Mouse (Mus musculus) cerebellum, postnatal 10 days (tissue): ENCODE measurements around the gene Tnfrsf18.
A peak's percentile ranks its signal among the peaks of the same experiment; 100 is the strongest.

Source experiments
- DNase-seq, 2 experiments: peaks; one replicate each; pipeline ENCODE4 v3.0.0; 2021; ENCODE audit warnings: mixed read lengths in 2 of 2

Tnfrsf18 gene

GRCm38 (mm10) chr4:156033476-156034119, 7.6 kb downstream of the Tnfrsf18 start:
- peak; percentile 67 to 74 for DNase-seq

- DNase-seq, result no peak
Measured at GRCm38 (mm10) chr4:156034301-156034700, 8.3 kb downstream of the Tnfrsf18 start.

GRCm38 (mm10) chr4:156034901-156035300, 8.9 kb downstream of the Tnfrsf18 start:
- DNase-seq, result no peak

- no peak for DNase-seq
Measured at GRCm38 (mm10) chr4:156044754-156045153, 18.8 kb downstream of the Tnfrsf18 start.

GRCm38 (mm10) chr4:156049779-156050178, 23.8 kb downstream of the Tnfrsf18 start:
- DNase-seq, result no peak

GRCm38 (mm10) chr4:156050391-156050980, 24.5 kb downstream of the Tnfrsf18 start:
- DNase-seq, result no peak

GRCm38 (mm10) chr4:156053113-156053512, 27.1 kb downstream of the Tnfrsf18 start:
- DNase-seq, result no peak

- DNase-seq, result no peak
Measured at GRCm38 (mm10) chr4:156054130-156054529, 28.2 kb downstream of the Tnfrsf18 start.

GRCm38 (mm10) chr4:156054606-156055005, 28.6 kb downstream of the Tnfrsf18 start:
- no peak for DNase-seq

- no peak for DNase-seq
Measured at GRCm38 (mm10) chr4:156055173-156055572, 29.2 kb downstream of the Tnfrsf18 start.

GRCm38 (mm10) chr4:156057702-156058101, 31.7 kb downstream of the Tnfrsf18 start:
- no peak for DNase-seq

GRCm38 (mm10) chr4:156058826-156059225, 32.9 kb downstream of the Tnfrsf18 start:
- no peak for DNase-seq

- DNase-seq, result no peak
Measured at GRCm38 (mm10) chr4:156059261-156059660, 33.3 kb downstream of the Tnfrsf18 start, which contains the start of gene Ttll10. Ttll10 (minus strand) TSS chr4:156059414.

- DNase-seq, result no peak
Measured at GRCm38 (mm10) chr4:156059713-156060112, 33.7 kb downstream of the Tnfrsf18 start.

GRCm38 (mm10) chr4:156063861-156064509, 38.0 kb downstream of the Tnfrsf18 start:
- no peak for DNase-seq

- peak in 1 of 2 experiments; percentile 16 for DNase-seq
Measured at GRCm38 (mm10) chr4:156064510-156064897, 38.5 kb downstream of the Tnfrsf18 start.

GRCm38 (mm10) chr4:156065156-156065894, 39.4 kb downstream of the Tnfrsf18 start:
- DNase-seq, result no peak

GRCm38 (mm10) chr4:156067256-156067949, 41.4 kb downstream of the Tnfrsf18 start:
- no peak for DNase-seq

- no peak for DNase-seq
Measured at GRCm38 (mm10) chr4:156069701-156070100, 43.7 kb downstream of the Tnfrsf18 start.

- DNase-seq, result no peak
Measured at GRCm38 (mm10) chr4:156070276-156070675, 44.3 kb downstream of the Tnfrsf18 start.

- no peak for DNase-seq
Measured at GRCm38 (mm10) chr4:156070716-156071115, 44.8 kb downstream of the Tnfrsf18 start.

GRCm38 (mm10) chr4:156076911-156077382, 51.0 kb downstream of the Tnfrsf18 start:
- no peak for DNase-seq
